ENCODE assay signal across 8 mouse cellular contexts in the genomic region with DNA sequence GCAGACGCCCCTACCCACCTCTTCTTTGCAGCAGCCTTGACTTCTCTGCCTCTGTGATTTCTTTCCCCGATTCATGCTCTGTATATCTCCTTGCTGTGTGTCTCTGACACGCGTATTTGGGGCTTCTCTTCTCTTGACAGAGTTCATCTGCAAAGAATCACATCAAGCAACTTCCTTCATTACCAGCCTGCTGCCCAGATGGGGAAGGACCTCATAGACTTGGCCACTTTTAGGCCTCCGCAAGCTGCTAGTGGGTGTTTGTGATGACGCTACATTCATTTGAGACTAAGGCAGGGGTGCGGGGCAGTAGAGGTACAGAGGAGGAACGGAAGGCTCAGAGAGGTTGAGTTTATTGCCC. TPM values are rescaled to one million over a fixed set of nuclear protein-coding genes. Genes with fewer than 3 reads are reported as not detected.
DNase-seq lines count a peak whose midpoint lies in the region; ATAC-seq lines count a peak whose summit lies in the region.

No protein-coding gene starts in this region.

- peak overlapping the region; percentile 30; the same call in 1 of the 2 replicates for H3K27ac ChIP-seq in hindbrain, embryonic 12.5 days
- H3K27ac ChIP-seq in limb, embryonic 13.5 days: no peak overlapping the region

- WGBS in hindbrain, embryonic 12.5 days: 37% methylated on average over 8 of the region's 8 CpGs
- WGBS in limb, embryonic 13.5 days: 36% methylated on average over 8 of the region's 8 CpGs

- peaks cover 12% of the 10 kb centered on the region for H3K4me1 ChIP-seq in hindbrain, embryonic 12.5 days
- H3K4me1 ChIP-seq in limb, embryonic 13.5 days: peaks cover 6% of the 10 kb centered on the region

- peak; percentile 50 for ATAC-seq in hindbrain, embryonic 12.5 days (ENCODE audit: low FRiP score)
- ATAC-seq in limb, embryonic 13.5 days (ENCODE audit: low FRiP score, low read depth): no peak

- DNase-seq in heart, adult 11 months: peak; percentile 89
- DNase-seq in heart, adult 8-10 months (ENCODE audit: low spot score): no peak
- peak; percentile 77 for DNase-seq in A20 (ENCODE audit: low read depth, low spot score)
- DNase-seq in cerebellum, adult 9-11 months: peak; percentile 8
- DNase-seq in right cerebral cortex, adult 2 months (ENCODE audit: low spot score in 2 of 2): peak; percentile 40 to 46
- no peak for DNase-seq in gastrocnemius, postnatal 10 days

- H3K4me2 ChIP-seq in hindbrain, embryonic 12.5 days (replicated peaks): peak overlapping the region; percentile 70
- peak overlapping the region; percentile 76 for H3K4me2 ChIP-seq in limb, embryonic 13.5 days (replicated peaks)

- peak overlapping the region; percentile 61 for H3K9ac ChIP-seq in hindbrain, embryonic 12.5 days
- peak overlapping the region; percentile 60 for H3K9ac ChIP-seq in limb, embryonic 13.5 days

- H3K27me3 ChIP-seq in hindbrain, embryonic 12.5 days: no peaks in the 10 kb centered on the region
- no peaks in the 10 kb centered on the region for H3K27me3 ChIP-seq in limb, embryonic 13.5 days

- H3K36me3 ChIP-seq in hindbrain, embryonic 12.5 days: peaks cover 19% of the 10 kb centered on the region
- peaks cover 26% of the 10 kb centered on the region for H3K36me3 ChIP-seq in limb, embryonic 13.5 days

- H3K9me3 ChIP-seq in hindbrain, embryonic 12.5 days (replicated peaks): no peaks in the 10 kb centered on the region
- no peaks in the 10 kb centered on the region for H3K9me3 ChIP-seq in limb, embryonic 13.5 days

- peak overlapping the region; percentile 61 for H3K4me3 ChIP-seq in hindbrain, embryonic 12.5 days
- H3K4me3 ChIP-seq in limb, embryonic 13.5 days: peak overlapping the region; percentile 57

RNA-seq across cellular contexts. Expression of a gene that starts 0.6 kb away (rescaled TPM):
- 1 to 10 TPM; 2.2 to 4.0 (median 3.4) TPM for total RNA-seq in heart, adult 8-10 months (2022)
- 15.9 and 19.5 TPM in 2 replicates for polyA plus RNA-seq in hindbrain, embryonic 12.5 days (2016; fragmentation: Nextera tagmentation; extraction: Ambion mirVana)
- 19.2 and 21.3 TPM in 2 replicates for polyA plus RNA-seq in limb, embryonic 13.5 days (2015; fragmentation: Nextera tagmentation; extraction: Ambion mirVana)
- total RNA-seq in gastrocnemius, postnatal 10 days (2021): 1 to 10 TPM; 2.9 to 3.0 TPM

RNA-seq across cellular contexts. Expression of a gene that starts 21.8 kb away (rescaled TPM):
- not detected for total RNA-seq in heart, adult 8-10 months (2022)
- 0.15 TPM in 1 of 2 replicates, not detected in the other for polyA plus RNA-seq in hindbrain, embryonic 12.5 days (2016; fragmentation: Nextera tagmentation; extraction: Ambion mirVana)
- 0.67 and 0.89 TPM in 2 replicates for polyA plus RNA-seq in limb, embryonic 13.5 days (2015; fragmentation: Nextera tagmentation; extraction: Ambion mirVana)
- total RNA-seq in gastrocnemius, postnatal 10 days (2021): under 1 TPM in 1 of 2 experiments, not detected in 1; 0.47 TPM

RNA-seq across cellular contexts. Expression of a gene that starts 25.5 kb away (rescaled TPM):
- total RNA-seq in heart, adult 8-10 months (2022): not detected
- 0.53 and 0.79 TPM in 2 replicates for polyA plus RNA-seq in hindbrain, embryonic 12.5 days (2016; fragmentation: Nextera tagmentation; extraction: Ambion mirVana)
- 0.06 TPM in 2 replicates for polyA plus RNA-seq in limb, embryonic 13.5 days (2015; fragmentation: Nextera tagmentation; extraction: Ambion mirVana)
- not detected for total RNA-seq in gastrocnemius, postnatal 10 days (2021)

RNA-seq across cellular contexts. Expression of a gene that starts 38.5 kb away (rescaled TPM):
- not detected for total RNA-seq in heart, adult 8-10 months (2022)
- polyA plus RNA-seq in hindbrain, embryonic 12.5 days (2016; fragmentation: Nextera tagmentation; extraction: Ambion mirVana): not detected in 2 replicates
- polyA plus RNA-seq in limb, embryonic 13.5 days (2015; fragmentation: Nextera tagmentation; extraction: Ambion mirVana): not detected in 2 replicates
- total RNA-seq in gastrocnemius, postnatal 10 days (2021): not detected

RNA-seq across cellular contexts. Expression of a gene that starts 43.6 kb away (rescaled TPM):
- not detected for total RNA-seq in heart, adult 8-10 months (2022)
- polyA plus RNA-seq in hindbrain, embryonic 12.5 days (2016; fragmentation: Nextera tagmentation; extraction: Ambion mirVana): not detected in 2 replicates
- polyA plus RNA-seq in limb, embryonic 13.5 days (2015; fragmentation: Nextera tagmentation; extraction: Ambion mirVana): not detected in 2 replicates
- not detected for total RNA-seq in gastrocnemius, postnatal 10 days (2021)

Comparison
In these comparisons a context has a peak if more than half of its experiments do, and no peak if none do; other contexts are left out.
1. DNase-seq: peak in heart, adult 11 months (single experiment), A20 (single experiment), cerebellum, adult 9-11 months (single experiment) and right cerebral cortex, adult 2 months (2 of 2); none in heart, adult 8-10 months (single experiment) and gastrocnemius, postnatal 10 days (single experiment).